ENCODE assay signal across 34 mouse cellular contexts in the genomic region with DNA sequence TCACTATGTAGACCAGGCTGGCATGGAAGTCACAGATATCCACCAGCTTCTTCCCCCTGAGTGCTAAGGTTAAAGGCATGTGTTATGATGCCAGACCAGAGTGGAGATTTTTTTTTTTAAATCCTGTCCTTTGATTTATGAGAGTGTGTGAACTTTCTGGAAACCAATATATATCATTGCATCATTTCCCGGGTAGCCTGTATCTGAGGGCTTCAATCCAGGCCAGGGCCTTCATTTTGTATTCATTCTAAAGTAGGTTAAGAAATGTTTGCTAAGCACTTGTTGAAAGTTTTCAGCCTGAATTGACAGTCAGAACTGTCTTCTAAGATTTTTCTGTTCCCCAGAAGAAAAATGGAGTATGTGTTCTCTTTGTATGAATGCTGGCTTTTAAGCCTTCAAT. TPM values are rescaled to one million over a fixed set of nuclear protein-coding genes. Genes with fewer than 3 reads are reported as not detected.
"Had no signal": no experiment of that assay in that cellular context is flagged by ENCODE, and none has a peak within 500 bp of the region (broad histone marks: within the 10 kb centered on the region; RNA-seq: fewer than 3 reads in every experiment).

No protein-coding gene starts in this region.

- ATAC-seq: hindbrain, embryonic 16.5 days; inflammation-experienced regulatory T-cells, adult 6 months; intestine, embryonic 15.5 days; intestine, postnatal 0 days; liver, embryonic 12.5 days had no signal

- H3K9ac ChIP-seq: heart, embryonic 12.5 days; hindbrain, embryonic 12.5 days; hindbrain, embryonic 14.5 days; intestine, embryonic 15.5 days; limb, embryonic 13.5 days; limb, embryonic 15.5 days; liver, embryonic 12.5 days; liver, embryonic 14.5 days had no signal

- H3K4me3 ChIP-seq: heart, adult 2 months; heart, embryonic 10.5 days; heart, embryonic 12.5 days; hindbrain, embryonic 10.5 days; hindbrain, embryonic 12.5 days; intestine, embryonic 15.5 days; layer of hippocampus, adult 2 months; left cerebral cortex, adult 2 months; limb, embryonic 13.5 days; limb, embryonic 15.5 days; liver, embryonic 12.5 days had no signal

- H3K27me3 ChIP-seq: heart, embryonic 12.5 days; hindbrain, embryonic 12.5 days; intestine, embryonic 15.5 days; limb, embryonic 13.5 days; limb, embryonic 15.5 days; liver, embryonic 12.5 days had no signal

- H3K4me1 ChIP-seq: heart, embryonic 10.5 days; heart, embryonic 12.5 days; hindbrain, embryonic 10.5 days; hindbrain, embryonic 12.5 days; intestine, embryonic 15.5 days; limb, embryonic 13.5 days; limb, embryonic 15.5 days; liver, embryonic 12.5 days had no signal

- H3K36me3 ChIP-seq: heart, embryonic 10.5 days; heart, embryonic 12.5 days; hindbrain, embryonic 10.5 days; hindbrain, embryonic 12.5 days; intestine, embryonic 15.5 days; limb, embryonic 13.5 days; limb, embryonic 15.5 days; liver, embryonic 12.5 days had no signal

- H3K9me3 ChIP-seq: intestine, embryonic 15.5 days; limb, embryonic 15.5 days; liver, embryonic 12.5 days had no signal

- H3K4me2 ChIP-seq: heart, embryonic 12.5 days; hindbrain, embryonic 12.5 days; hindbrain, embryonic 14.5 days; intestine, embryonic 15.5 days; limb, embryonic 13.5 days; limb, embryonic 15.5 days; liver, embryonic 12.5 days had no signal

- H3K27ac ChIP-seq: heart, adult 2 months; heart, embryonic 10.5 days; hindbrain, embryonic 10.5 days; hindbrain, embryonic 12.5 days; hindbrain, embryonic 14.5 days; intestine, embryonic 15.5 days; layer of hippocampus, adult 2 months; left cerebral cortex, adult 2 months; limb, embryonic 13.5 days; limb, embryonic 15.5 days; liver, embryonic 12.5 days; liver, embryonic 14.5 days had no signal

- DNase-seq: gastrocnemius, postnatal 14 days; gastrocnemius, postnatal 36 days; heart, adult 2 months; heart, postnatal 10 days; heart, postnatal 4 days; kidney, adult 18-20 months; kidney, adult 8-10 months; kidney, postnatal 10 days; kidney, postnatal 25 days; kidney, postnatal 4 days; left cerebral cortex, postnatal 4 days had no signal

RNA-seq across cellular contexts. Expression of gene Tectb, which starts 8.9 kb away (rescaled TPM):
- total RNA-seq: gastrocnemius, adult 18-20 months; gastrocnemius, adult 8-10 months; left cerebral cortex, adult 2 months; left cerebral cortex, postnatal 25 days; left cerebral cortex, postnatal 4 days had no signal
- polyA plus RNA-seq: heart, embryonic 12.5 days; heart, embryonic 14.5 days; heart, embryonic 16.5 days; hindbrain, embryonic 10.5 days; hindbrain, embryonic 16.5 days; inflammation-experienced regulatory T-cells, adult 6 months; intestine, postnatal 0 days; kidney, embryonic 14.5 days; kidney, embryonic 16.5 days; limb, embryonic 11.5 days; limb, embryonic 13.5 days; limb, embryonic 15.5 days had no signal
